Mouse (Mus musculus): ENCODE data around the gene Cd151.

The Cd151 gene

GRCm38 (mm10) chr7:141467230-141468030, at the start of gene Cd151:
Cd151 (plus strand) TSS chr7:141467392.
- DNase-seq (ENCODE audit: low spot score in 2 of 2) = no peak

DNA sequence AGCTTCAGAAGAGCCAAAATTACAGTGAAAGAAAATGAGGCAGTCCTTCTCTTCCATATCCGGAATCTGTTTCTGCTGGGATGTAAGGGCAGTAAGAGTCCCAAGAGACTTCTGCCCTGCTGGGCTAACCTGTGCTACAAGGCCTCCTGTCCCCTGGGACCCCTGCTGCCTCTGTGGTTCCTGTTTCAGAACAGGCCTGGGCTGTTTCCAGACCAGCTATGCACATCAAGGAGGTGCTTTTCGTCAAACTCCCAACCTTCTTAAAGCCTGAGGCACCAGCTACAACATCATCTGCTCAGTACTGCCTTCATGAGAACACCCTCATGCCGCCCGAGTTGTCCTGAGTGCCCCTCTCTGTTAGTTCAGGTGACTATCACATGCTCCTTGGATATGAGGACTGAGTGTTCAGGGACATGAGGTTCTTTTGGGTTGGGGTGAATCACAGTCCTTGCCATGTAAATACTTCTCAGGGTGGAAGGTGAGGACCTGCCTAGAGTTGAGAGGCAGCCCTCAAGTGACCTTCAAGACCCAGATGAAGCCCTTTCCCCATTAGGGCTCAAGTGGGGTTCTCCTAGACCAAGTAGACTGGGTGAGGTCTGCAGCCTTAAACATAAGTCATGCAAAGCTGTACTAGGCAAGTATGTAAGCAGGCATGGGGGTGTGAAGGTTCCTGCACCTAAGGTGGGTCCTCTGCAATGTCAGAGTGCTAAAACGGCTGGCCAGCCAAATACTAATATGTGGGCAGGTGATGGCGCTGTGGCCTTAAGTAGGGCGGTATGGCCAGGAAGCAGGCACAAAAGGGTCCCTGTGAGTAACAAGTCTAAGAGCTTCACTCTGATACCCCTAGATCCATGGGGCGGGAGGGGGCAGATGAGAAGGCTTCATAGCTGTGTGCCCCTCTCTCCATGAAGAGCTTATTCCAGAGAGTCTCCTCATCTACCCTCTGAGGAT, 49.2 kb upstream of the Cd151 start:
- DNase-seq (ENCODE audit: low spot score in 2 of 2) = no peak

GRCm38 (mm10) chr7:141418970-141419369, 48.2 kb upstream of the Cd151 start:
- DNase-seq (ENCODE audit: low spot score in 2 of 2) = no peak

DNA sequence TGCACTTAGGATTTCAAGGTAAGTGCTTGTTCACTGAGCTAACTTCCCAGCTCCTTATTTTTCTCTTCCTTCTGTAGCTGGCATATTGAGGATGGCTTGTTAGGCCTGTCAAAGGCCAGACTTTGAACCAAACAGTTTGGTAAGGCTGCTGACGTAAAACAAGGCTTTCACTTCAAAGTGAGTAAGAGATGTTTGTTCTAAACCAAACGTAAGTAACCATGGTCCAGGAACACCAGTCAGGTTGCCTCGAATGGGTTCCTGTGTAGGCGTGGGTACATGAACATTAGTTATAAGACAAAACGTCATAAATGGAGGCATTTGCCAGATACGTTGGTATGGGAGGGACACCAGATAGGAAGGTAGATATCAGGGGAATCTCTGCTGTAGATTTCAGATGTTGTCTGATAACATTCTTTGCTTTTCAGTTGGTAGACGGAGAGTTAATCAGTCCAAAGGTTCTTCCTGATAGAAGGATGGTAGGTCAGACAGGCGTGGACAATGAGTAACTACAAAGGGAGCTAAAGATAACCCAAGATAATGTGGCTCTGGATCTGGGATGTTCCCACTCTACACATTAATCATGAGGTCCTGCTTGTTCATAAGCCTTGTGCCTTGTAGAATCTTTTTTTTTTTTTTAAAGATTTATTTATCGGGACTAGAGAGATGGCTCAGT, 47.0 kb upstream of the Cd151 start:
- DNase-seq (ENCODE audit: low spot score in 2 of 2) = no peak

DNA sequence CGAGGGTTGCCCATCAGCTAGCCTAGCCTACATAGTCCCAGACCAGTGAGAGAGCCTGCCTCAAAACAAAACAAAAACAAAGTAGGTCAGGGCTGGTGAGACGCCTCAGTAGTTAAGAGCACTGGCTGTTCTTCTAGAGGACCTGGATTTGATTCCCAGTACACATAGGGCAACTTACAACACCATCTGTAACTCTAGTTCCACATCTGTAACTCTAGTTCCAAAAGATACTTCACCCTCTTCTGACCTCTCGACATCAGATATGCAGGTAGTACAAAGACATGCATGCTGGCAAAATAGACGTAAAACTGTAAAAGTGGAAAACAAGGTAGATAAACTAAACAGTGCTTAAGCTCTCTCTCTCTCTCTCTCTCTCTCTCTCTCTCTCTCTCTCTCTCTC, 43.4 kb upstream of the Cd151 start:
- DNase-seq (ENCODE audit: low spot score in 2 of 2) = no peak

DNA sequence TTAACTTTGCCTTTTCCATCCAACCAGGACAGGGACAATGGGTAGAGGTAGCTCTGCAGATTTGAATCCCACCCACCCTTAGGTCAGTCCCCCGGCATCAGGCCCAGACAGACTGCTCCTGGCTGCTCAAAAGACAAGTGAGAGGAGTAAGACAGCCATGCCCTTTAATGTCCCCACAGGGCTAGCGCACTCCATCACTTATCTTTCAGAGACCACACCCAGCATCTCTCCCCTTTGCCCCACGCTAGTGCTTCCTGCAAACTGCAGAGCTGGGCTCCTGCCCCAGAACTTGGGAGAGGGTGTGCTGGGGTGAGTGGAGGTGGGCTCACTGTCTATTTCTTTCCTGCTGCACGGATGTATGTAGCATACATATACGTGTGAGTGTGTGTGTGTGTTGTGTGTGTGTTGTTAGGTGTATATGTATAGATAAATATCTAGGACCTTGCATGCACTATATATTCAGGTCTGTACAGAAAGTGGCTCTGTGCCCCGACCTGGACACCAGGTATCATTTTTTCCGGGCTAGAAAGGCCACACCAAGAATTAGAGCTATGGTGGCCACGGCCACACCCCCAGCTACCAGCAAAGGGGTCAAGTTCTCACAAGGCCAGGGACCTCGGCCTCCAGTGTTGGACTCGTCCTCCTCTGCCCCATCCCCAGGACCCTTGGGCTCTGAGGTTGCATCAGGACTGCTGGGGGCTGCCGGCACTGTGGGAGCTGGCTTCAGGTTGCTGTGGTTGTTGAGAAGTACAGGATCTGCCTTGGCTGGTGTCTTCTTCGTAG, 40.1 kb upstream of the Cd151 start:
- no peak for DNase-seq (ENCODE audit: low spot score in 2 of 2)

DNA sequence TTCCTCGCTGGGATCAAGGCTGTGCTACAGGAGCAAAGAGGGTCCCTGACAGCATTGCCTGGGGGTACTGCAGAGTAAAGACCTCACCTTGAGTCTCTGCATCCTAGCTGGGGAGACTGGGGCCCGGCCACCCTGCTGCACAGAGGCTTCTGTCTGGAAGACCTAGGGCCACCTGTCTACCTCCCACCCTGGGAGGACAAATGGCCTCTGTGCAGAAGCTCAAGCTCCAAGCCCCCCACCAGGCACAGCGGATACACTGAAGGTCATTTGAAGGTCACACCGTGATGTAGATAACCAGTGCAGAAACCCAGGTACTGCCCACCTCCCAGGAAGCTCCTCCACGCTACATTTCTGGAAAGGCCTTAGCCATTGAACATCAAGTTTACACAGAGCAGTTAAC, 38.5 kb upstream of the Cd151 start:
- no peak for DNase-seq (ENCODE audit: low spot score in 2 of 2)

- DNase-seq (ENCODE audit: low spot score in 2 of 2) = peak; percentile 88 to 93
Observed at GRCm38 (mm10) chr7:141429310-141429709, 37.9 kb upstream of the Cd151 start, which contains the start of gene Cend1. Cend1 (minus strand) TSS chr7:141429491.

DNA sequence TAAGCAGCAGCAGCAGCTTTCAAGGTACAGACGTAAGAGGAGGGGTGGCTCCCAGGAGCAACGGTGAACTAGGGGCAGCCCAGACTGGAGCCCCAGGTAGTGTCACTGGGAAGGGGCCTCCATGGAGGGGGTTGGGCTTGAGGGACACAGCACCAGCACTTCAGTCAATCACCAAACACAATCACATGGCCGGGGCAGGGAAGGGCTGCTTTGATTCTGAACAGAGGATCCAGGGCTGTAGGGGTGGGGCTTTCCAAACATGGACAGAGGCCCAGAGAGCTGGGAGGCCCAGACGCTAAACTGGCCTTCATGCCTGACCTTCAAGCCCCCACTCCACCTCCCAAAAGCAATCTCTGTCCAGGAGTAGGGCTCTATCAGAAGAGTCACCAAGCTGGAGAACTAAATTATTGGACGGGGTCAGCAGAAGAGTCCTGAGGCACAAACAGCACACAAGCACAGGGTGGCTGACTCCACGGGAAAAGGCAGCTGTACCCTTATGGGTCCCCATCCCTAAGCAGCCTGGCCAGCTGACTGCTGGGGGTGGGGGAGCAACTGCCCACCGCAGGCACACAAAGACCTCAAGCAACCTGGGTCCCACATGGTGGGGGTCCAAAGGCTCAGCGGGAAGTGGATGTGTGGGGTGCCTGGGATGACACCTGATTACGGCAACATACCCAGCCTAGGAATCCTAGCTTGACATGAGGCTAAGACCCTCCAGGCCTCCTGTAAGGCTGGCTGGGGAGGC, 37.2 kb upstream of the Cd151 start:
- no peak for DNase-seq (ENCODE audit: low spot score in 2 of 2)

GRCm38 (mm10) chr7:141430585-141431240, 36.5 kb upstream of the Cd151 start:
- DNase-seq (ENCODE audit: low spot score in 2 of 2) = no peak

DNA sequence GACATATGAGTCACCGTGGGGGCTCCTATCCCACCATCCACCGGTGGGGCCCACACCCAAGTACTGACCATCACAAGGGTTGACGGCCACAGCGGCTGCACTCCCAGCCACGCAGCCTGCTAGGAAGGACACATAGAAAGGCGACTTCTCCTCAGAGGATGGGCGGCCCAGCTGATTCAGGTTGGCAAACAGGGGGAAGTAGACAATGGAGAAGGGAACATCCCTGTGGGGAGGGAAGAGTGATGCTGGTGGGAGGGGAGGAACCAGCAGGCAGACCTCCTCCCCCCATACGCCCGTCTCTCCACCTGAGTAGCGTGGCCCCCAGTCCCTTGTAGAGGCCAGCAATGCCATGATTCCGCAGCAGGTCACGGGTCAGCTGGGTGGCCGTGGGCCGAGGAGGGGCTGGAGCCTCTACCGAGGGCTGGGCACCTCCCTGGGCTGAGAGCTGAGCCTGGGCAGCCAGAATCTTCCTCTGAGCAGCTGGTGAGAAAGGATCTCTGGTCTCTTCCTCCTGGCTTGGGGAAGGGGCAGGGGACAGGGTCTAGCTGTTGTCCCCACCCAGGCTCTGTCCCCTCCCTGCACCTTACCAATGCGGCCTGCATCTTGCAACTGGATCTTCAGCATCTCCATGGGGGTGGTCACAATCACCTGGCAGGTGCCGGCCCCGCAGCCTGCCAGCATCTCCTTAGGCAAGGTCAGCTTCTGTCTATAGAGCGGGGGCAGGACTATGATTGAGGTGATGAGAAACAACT, 35.6 kb upstream of the Cd151 start:
- no peak for DNase-seq (ENCODE audit: low spot score in 2 of 2)

DNA sequence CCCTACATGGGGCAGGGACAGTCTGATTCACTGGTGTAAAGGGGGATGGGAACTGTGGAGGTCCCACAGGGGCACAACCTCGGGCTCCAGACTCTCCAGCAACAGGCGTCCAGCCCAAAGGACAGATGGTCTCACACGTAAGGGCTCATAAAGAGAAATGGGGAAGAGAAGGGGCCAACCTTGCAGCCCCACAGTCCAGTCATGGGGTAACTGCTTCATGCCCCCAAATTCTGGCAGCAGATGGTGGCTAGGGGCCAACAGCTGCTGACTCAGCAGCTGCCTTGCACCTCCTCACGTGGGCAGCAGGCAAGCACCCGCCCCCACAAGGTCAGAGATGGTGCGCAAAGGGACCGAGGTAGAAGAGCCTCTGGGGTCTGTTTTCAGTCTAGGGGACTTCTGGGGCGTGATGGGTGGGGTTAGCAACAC, 35.0 kb upstream of the Cd151 start:
- DNase-seq (ENCODE audit: low spot score in 2 of 2) = no peak

- no peak for DNase-seq (ENCODE audit: low spot score in 2 of 2)
Observed at GRCm38 (mm10) chr7:141432741-141433516, 34.3 kb upstream of the Cd151 start.

- DNase-seq (ENCODE audit: low spot score in 2 of 2) = no peak
Observed at GRCm38 (mm10) chr7:141433517-141434400, 33.4 kb upstream of the Cd151 start.

DNA sequence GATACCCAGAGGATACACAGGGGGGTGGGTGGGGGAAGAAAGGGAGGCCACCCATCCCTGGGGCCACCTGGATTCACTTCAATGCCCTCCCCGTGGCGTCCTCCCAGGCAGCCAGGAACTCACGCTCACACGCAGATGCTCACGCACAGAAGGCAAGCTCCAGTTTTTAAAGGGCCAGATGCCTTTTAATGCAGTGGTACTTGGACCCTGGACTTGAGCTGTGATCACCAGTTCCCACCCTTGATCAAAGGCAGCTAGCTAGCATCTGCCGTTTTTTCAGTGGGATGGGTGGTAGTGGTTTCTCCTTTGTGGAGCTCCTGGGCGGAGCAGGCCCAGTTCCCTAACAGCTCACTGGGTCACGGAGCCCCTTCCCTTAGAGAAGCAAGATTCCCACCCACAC, 32.7 kb upstream of the Cd151 start:
- peak; percentile 67 to 79 for DNase-seq (ENCODE audit: low spot score in 2 of 2)

GRCm38 (mm10) chr7:141435129-141435855, 31.9 kb upstream of the Cd151 start:
- no peak for DNase-seq (ENCODE audit: low spot score in 2 of 2)

Data from right cerebral cortex, postnatal 36 days (tissue).